Comparison of ENCODE assay signal across 9 mouse cellular contexts in the genomic region with DNA sequence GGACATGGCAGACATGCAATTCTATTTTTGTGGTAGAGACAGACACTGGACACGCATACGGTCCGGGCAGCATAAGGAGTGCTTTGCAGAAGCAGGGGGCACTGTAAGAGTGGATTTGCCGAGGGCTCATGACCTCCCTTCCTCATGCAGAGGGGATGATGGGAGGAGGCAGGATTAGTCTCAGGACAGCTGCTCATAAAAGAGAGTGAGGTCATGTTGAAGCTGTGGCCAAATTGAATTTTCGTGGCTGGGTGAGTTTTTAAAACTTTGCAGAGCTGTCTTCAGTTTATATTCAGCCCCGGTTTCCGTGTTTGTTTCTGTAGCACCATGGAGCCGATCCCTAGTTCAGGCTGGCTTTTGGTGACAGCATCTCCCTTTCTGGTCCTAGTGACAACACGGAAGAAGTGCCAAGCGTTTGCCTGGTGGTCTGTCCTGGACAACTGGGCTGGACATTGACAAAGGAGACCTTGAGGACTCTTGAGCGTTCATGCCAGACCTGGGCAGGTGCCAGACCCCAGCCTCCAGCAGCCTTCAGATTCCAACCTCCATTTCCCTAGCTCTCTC. TPM values are rescaled to one million over a fixed set of nuclear protein-coding genes. Genes with fewer than 3 reads are reported as not detected.
A peak's percentile ranks its signal among the peaks of the same experiment; 100 is the strongest.
DNase-seq lines count a peak whose midpoint lies in the region; ATAC-seq lines count a peak whose summit lies in the region.
"Had no signal": no experiment of that assay in that cellular context is flagged by ENCODE, and none has a peak within 500 bp of the region (broad histone marks: within the 10 kb centered on the region; RNA-seq: fewer than 3 reads in every experiment).

No protein-coding gene starts in this region.

- H3K36me3 ChIP-seq in embryonic facial prominence, embryonic 15.5 days: no peaks in the 10 kb centered on the region
- no peaks in the 10 kb centered on the region for H3K36me3 ChIP-seq in heart, embryonic 16.5 days (ENCODE audit: control insufficient read depth, insufficient read depth)

- H3K27me3 ChIP-seq in embryonic facial prominence, embryonic 15.5 days: no peaks in the 10 kb centered on the region
- no peaks in the 10 kb centered on the region for H3K27me3 ChIP-seq in heart, embryonic 16.5 days (ENCODE audit: control insufficient read depth, insufficient read depth, low read length)

- H3K9ac ChIP-seq in embryonic facial prominence, embryonic 15.5 days: no peak overlapping the region
- H3K9ac ChIP-seq in heart, embryonic 16.5 days (ENCODE audit: low read length): peak overlapping the region; percentile 45; the same call in 1 of the 2 replicates

- peak; percentile 81 for ATAC-seq in embryonic facial prominence, embryonic 15.5 days (ENCODE audit: insufficient number of reproducible peaks, low FRiP score, low TSS enrichment, low read depth)
- ATAC-seq in heart, embryonic 16.5 days (replicated peaks; ENCODE audit: extremely low read depth, insufficient read depth, low FRiP score): peak; percentile 87

- no peak overlapping the region for H3K4me3 ChIP-seq in embryonic facial prominence, embryonic 15.5 days (replicated peaks)
- no peak overlapping the region for H3K4me3 ChIP-seq in heart, embryonic 16.5 days (ENCODE audit: low read length)

- H3K4me1 ChIP-seq in embryonic facial prominence, embryonic 15.5 days: peaks cover 19% of the 10 kb centered on the region
- peaks cover 34% of the 10 kb centered on the region for H3K4me1 ChIP-seq in heart, embryonic 16.5 days (ENCODE audit: control insufficient read depth, insufficient read depth, low read length)

- no peaks in the 10 kb centered on the region for H3K9me3 ChIP-seq in embryonic facial prominence, embryonic 15.5 days (replicated peaks)
- H3K9me3 ChIP-seq in heart, embryonic 16.5 days (replicated peaks; ENCODE audit: control insufficient read depth, low read length): no peaks in the 10 kb centered on the region

- H3K4me2 ChIP-seq in embryonic facial prominence, embryonic 15.5 days (replicated peaks): no peak overlapping the region
- peak overlapping the region; percentile 19 for H3K4me2 ChIP-seq in heart, embryonic 16.5 days (ENCODE audit: low read depth, low read length)

- peak; percentile 23 for DNase-seq in urinary bladder, postnatal 25 days (ENCODE audit: low spot score)
- DNase-seq in urinary bladder, adult 2 months (ENCODE audit: low spot score): no peak
- peak; percentile 52 to 55 for DNase-seq in kidney, postnatal 4 days
- DNase-seq in lung, postnatal 36 days: peak; percentile 59
- peak; percentile 42 for DNase-seq in testis, postnatal 14 days (ENCODE audit: low spot score)
- DNase-seq in thymus, postnatal 25 days: no peak

- 43% methylated on average over 11 of the region's 11 CpGs for WGBS in embryonic facial prominence, embryonic 15.5 days
- WGBS in heart, embryonic 16.5 days: 29% methylated on average over 11 of the region's 11 CpGs

- peak overlapping the region; percentile 86 for H3K27ac ChIP-seq in embryonic facial prominence, embryonic 15.5 days (replicated peaks)
- peak overlapping the region; percentile 92 for H3K27ac ChIP-seq in heart, embryonic 16.5 days (ENCODE audit: low read length)

RNA-seq across cellular contexts. Expression of a gene that starts 46.8 kb away (rescaled TPM):
- polyA plus RNA-seq in urinary bladder, adult 2 months (2012; rRNA removed): 0.10 and 0.28 TPM in 2 replicates
- polyA plus RNA-seq in embryonic facial prominence, embryonic 15.5 days (2015; fragmentation: Nextera tagmentation; extraction: Ambion mirVana): 0.25 and 0.32 TPM in 2 replicates
- 0.41 TPM in 1 of 2 replicates, not detected in the other for polyA plus RNA-seq in heart, embryonic 16.5 days (2015; fragmentation: Nextera tagmentation; extraction: Ambion mirVana)
- polyA plus RNA-seq: large intestine, adult 2 months had no signal

Comparison
In these comparisons a context has a peak if more than half of its experiments do, and no peak if none do; other contexts are left out.
1. DNase-seq: peak in urinary bladder, postnatal 25 days (single experiment), kidney, postnatal 4 days (2 of 2), lung, postnatal 36 days (single experiment) and testis, postnatal 14 days (single experiment); none in urinary bladder, adult 2 months (single experiment) and thymus, postnatal 25 days (single experiment).